Mouse (Mus musculus) bone marrow, adult 2 months (tissue): ENCODE data around the gene Gata2. TPM values are rescaled to one million over a fixed set of nuclear protein-coding genes. Genes with fewer than 3 reads are reported as not detected.

Experiments
- H3K27ac ChIP-seq: fragments of 200-500 bp; 2 replicates; pipeline ENCODE4 v1.5.1; 2012; ENCODE audit warnings: low read depth, mild to moderate bottlenecking, control low read depth, inconsistent platforms, low read length; ENCODE audit not compliant: control insufficient read depth, poor library complexity, insufficient read depth
- H3K4me1 ChIP-seq: fragments of 200-500 bp; 2 replicates; pipeline ENCODE4 v1.6.1; 2011; ENCODE audit warnings: low read length; ENCODE audit not compliant: control insufficient read depth, insufficient read depth
- H3K4me3 ChIP-seq: fragments of 200-500 bp; replicated peaks from 2 replicates; pipeline ENCODE3; 2011; ENCODE audit warnings: mild to moderate bottlenecking, low read depth, low read length, control low read depth; ENCODE audit not compliant: control insufficient read depth
- CTCF ChIP-seq: fragments of 200-500 bp; IDR thresholded peaks from 2 replicates; pipeline ENCODE4 v1.5.1; 2011; ENCODE audit warnings: low read length, control low read depth; ENCODE audit not compliant: control insufficient read depth, insufficient read depth
- POLR2A ChIP-seq: fragments of 200-500 bp; IDR thresholded peaks from 2 replicates; pipeline ENCODE4 v1.6.1; 2011; ENCODE audit warnings: low read depth, mild to moderate bottlenecking, control low read depth, low read length, borderline replicate concordance; ENCODE audit not compliant: control insufficient read depth
- whole genome bisulfite sequencing: fragments of 180-500 bp; shearing (Covaris S2); methylation state at CpG from one replicate; pipeline ENCODE4 v1.1.7; 2018; 5-methylcytosine and 5-hydroxymethylcytosine counted together
- polyA plus RNA-seq: library from polyadenylated mRNA; stranded (reverse); fragments of >200 nt; gene quantifications from 2 replicates; pipeline ENCODE4 v1.2.4, GENCODE M21; 2011; ENCODE audit warnings: low replicate concordance; ENCODE audit not compliant: missing spikeins, insufficient read depth, insufficient read length

Gata2 gene
- polyA plus RNA-seq, 1 experiment: 10.4 TPM

GRCm38 (mm10) chr6:88232221-88232620, 38.5 kb downstream of the Gata2 start:
- 61% methylated on average over 6 of the region's 6 CpGs for WGBS
- H3K4me3 ChIP-seq: no peak overlapping the region
- TF ChIP-seq CTCF (no peak), POLR2A (no peak)
- H3K27ac ChIP-seq: no peak overlapping the region
- no peaks in the 10 kb centered on the region; the same call in 1 of the 2 replicates for H3K4me1 ChIP-seq

- Histone ChIP-seq H3K4me3 (no peak overlapping the region), H3K4me1 (no peaks in the 10 kb centered on the region; the same call in 1 of the 2 replicates), H3K27ac (no peak overlapping the region)
- TF ChIP-seq POLR2A (no peak), CTCF (no peak)
- WGBS: 85% methylated on average over 8 of the region's 8 CpGs
Measured at GRCm38 (mm10) chr6:88233996-88234395, 40.3 kb downstream of the Gata2 start.

GRCm38 (mm10) chr6:88235461-88235860, 41.8 kb downstream of the Gata2 start:
- WGBS: 70% methylated on average over 8 of the region's 8 CpGs
- TF ChIP-seq POLR2A (no peak), CTCF (no peak)
- H3K27ac ChIP-seq: no peak overlapping the region
- H3K4me1 ChIP-seq: no peaks in the 10 kb centered on the region; the same call in 1 of the 2 replicates
- no peak overlapping the region for H3K4me3 ChIP-seq

- H3K27ac ChIP-seq: no peak overlapping the region
- TF ChIP-seq CTCF (no peak), POLR2A (no peak)
- no peak overlapping the region for H3K4me3 ChIP-seq
- WGBS: 37% methylated on average over 17 of the region's 17 CpGs
- no peaks in the 10 kb centered on the region; the same call in 1 of the 2 replicates for H3K4me1 ChIP-seq
Measured at GRCm38 (mm10) chr6:88235983-88236382, 42.3 kb downstream of the Gata2 start.

- 57% methylated on average over 7 of the region's 7 CpGs for WGBS
- H3K27ac ChIP-seq: no peak overlapping the region
- TF ChIP-seq POLR2A: no peak
- TF ChIP-seq CTCF: no peak
- no peaks in the 10 kb centered on the region for H3K4me1 ChIP-seq
- no peak overlapping the region for H3K4me3 ChIP-seq
Measured at GRCm38 (mm10) chr6:88236513-88236912, 42.8 kb downstream of the Gata2 start.

GRCm38 (mm10) chr6:88242604-88243003, 48.9 kb downstream of the Gata2 start:
- peak; percentile 59 for TF ChIP-seq CTCF
- TF ChIP-seq POLR2A: no peak
- Histone ChIP-seq H3K27ac (no peak overlapping the region), H3K4me3 (no peak overlapping the region), H3K4me1 (no peaks in the 10 kb centered on the region)
- WGBS: 6% methylated on average over 15 of the region's 15 CpGs

GRCm38 (mm10) chr6:88249231-88249630, 55.5 kb downstream of the Gata2 start:
- WGBS: 71% methylated on average over 1 of the region's 1 CpGs
- H3K4me3 ChIP-seq: no peak overlapping the region
- H3K27ac ChIP-seq: no peak overlapping the region
- TF ChIP-seq CTCF: no peak
- TF ChIP-seq POLR2A: no peak
- no peaks in the 10 kb centered on the region; the same call in none of the 2 replicates for H3K4me1 ChIP-seq

GRCm38 (mm10) chr6:88251396-88251795, 57.7 kb downstream of the Gata2 start:
- WGBS: 95% methylated on average over 1 of the region's 1 CpGs
- TF ChIP-seq POLR2A: no peak
- no peak for TF ChIP-seq CTCF

More at GRCm38 (mm10) chr6:88251396-88251795, 57.7 kb downstream of the Gata2 start:
- no peaks in the 10 kb centered on the region; the same call in none of the 2 replicates for H3K4me1 ChIP-seq
- no peak overlapping the region for H3K4me3 ChIP-seq
- no peak overlapping the region for H3K27ac ChIP-seq
